Mouse (Mus musculus): ENCODE results near the gene R3hdm2. TPM values are rescaled to one million over a fixed set of nuclear protein-coding genes. Genes with fewer than 3 reads are reported as not detected.

Gene R3hdm2
- polyA plus RNA-seq, 1 experiment, result 135 TPM

DNA sequence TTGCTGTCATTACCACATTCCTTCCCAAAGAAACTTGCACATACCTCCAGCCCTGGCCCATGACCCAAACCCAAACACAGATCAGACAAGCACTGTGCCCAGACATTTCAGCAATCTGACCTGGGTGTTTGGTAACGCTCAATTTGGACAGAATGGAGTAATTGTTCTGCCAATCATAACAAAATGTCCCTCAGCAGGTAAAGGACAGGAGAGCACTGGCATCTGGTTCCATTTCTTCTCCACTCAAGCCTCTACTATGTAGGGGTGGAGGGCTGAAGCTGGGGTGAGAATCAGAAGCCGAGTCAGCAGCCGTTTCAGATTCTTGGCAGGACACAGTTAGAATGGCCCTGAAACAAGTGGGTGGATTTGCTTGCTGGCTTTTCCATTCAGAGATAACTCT, 112.0 kb downstream of the R3hdm2 start:
- no peak overlapping the region for H3K27ac ChIP-seq (ENCODE audit: control insufficient read depth, insufficient read depth, low read length)
- H3K36me3 ChIP-seq (ENCODE audit: control insufficient read depth, insufficient read depth, low read length), result peaks cover 45% of the 10 kb centered on the region
- no peak overlapping the region for H3K4me3 ChIP-seq (ENCODE audit: control insufficient read depth, insufficient read depth, low read length)
- H3K27me3 ChIP-seq (ENCODE audit: control insufficient read depth, insufficient read depth, low read length), result no peaks in the 10 kb centered on the region
- 96% methylated on average over 3 of the region's 3 CpGs for WGBS
- TF ChIP-seq CTCF (IDR thresholded peaks at IDR 0.05; ENCODE audit: borderline replicate concordance, control insufficient read depth, extremely low read depth, insufficient read depth, low read length, poor library complexity) (no peak), POLR2A (IDR thresholded peaks at IDR 0.05; ENCODE audit: control insufficient read depth, extremely low read depth, insufficient read depth, low read length, poor library complexity) (no peak)
- no peaks in the 10 kb centered on the region for H3K4me1 ChIP-seq (replicated peaks; ENCODE audit: control insufficient read depth, insufficient read depth, low read length)
- no peak for DNase-seq

DNA sequence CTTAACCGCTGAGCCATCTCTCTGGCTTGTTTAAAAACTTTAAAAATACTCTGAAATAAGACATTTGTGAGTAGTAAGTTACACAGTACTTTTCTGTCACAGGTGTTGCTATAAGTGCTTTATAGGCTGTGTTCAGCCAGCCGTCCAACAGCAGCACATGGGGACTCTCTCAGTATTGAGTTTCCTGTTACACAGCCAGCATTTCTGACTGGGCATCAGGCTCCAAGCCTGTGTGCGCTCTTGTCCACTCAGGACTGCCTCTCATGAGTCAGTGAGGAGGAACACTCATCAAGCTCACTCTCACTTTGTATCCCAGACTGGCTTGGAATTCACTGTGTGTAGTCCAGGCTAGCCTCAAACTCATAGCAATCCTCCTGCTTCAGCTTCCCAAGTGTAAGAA, 116.0 kb downstream of the R3hdm2 start:
- WGBS, result 94% methylated on average over 3 of the region's 3 CpGs
- no peak overlapping the region for H3K4me3 ChIP-seq (ENCODE audit: control insufficient read depth, insufficient read depth, low read length)
- DNase-seq, result no peak
- TF ChIP-seq CTCF (IDR thresholded peaks at IDR 0.05; ENCODE audit: borderline replicate concordance, control insufficient read depth, extremely low read depth, insufficient read depth, low read length, poor library complexity) (no peak), POLR2A (IDR thresholded peaks at IDR 0.05; ENCODE audit: control insufficient read depth, extremely low read depth, insufficient read depth, low read length, poor library complexity) (no peak)
- no peaks in the 10 kb centered on the region for H3K27me3 ChIP-seq (ENCODE audit: control insufficient read depth, insufficient read depth, low read length)
- no peaks in the 10 kb centered on the region for H3K4me1 ChIP-seq (replicated peaks; ENCODE audit: control insufficient read depth, insufficient read depth, low read length)
- H3K27ac ChIP-seq (ENCODE audit: control insufficient read depth, insufficient read depth, low read length), result no peak overlapping the region
- H3K36me3 ChIP-seq (ENCODE audit: control insufficient read depth, insufficient read depth, low read length), result peaks cover 46% of the 10 kb centered on the region

DNA sequence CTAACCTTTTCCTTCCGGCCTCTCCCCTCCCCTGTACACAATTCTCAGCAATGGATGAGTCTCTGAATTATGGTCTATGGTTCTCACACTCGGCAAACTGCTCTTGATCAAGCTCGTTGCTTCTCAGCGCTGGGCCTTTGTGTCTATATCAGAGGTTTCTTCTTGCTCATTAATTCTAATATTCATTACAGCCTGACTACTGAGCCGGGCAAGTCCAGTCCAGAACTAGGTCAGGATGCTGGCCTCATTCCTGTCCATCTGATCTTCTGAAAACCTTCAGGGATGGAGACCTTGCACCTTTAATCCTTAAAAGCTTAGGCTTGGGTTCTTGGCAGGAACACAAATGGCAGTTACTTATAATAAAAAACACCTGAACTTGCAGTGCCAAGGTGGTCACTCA, 119.4 kb downstream of the R3hdm2 start:
- Histone ChIP-seq H3K36me3 (ENCODE audit: control insufficient read depth, insufficient read depth, low read length) (peaks cover 31% of the 10 kb centered on the region), H3K4me3 (ENCODE audit: control insufficient read depth, insufficient read depth, low read length) (no peak overlapping the region), H3K4me1 (replicated peaks; ENCODE audit: control insufficient read depth, insufficient read depth, low read length) (no peaks in the 10 kb centered on the region), H3K27ac (ENCODE audit: control insufficient read depth, insufficient read depth, low read length) (no peak overlapping the region), H3K27me3 (ENCODE audit: control insufficient read depth, insufficient read depth, low read length) (no peaks in the 10 kb centered on the region)
- WGBS, result 96% methylated on average over 5 of the region's 5 CpGs
- no peak for DNase-seq
- TF ChIP-seq POLR2A (IDR thresholded peaks at IDR 0.05; ENCODE audit: control insufficient read depth, extremely low read depth, insufficient read depth, low read length, poor library complexity) (no peak), CTCF (IDR thresholded peaks at IDR 0.05; ENCODE audit: borderline replicate concordance, control insufficient read depth, extremely low read depth, insufficient read depth, low read length, poor library complexity) (no peak)

DNA sequence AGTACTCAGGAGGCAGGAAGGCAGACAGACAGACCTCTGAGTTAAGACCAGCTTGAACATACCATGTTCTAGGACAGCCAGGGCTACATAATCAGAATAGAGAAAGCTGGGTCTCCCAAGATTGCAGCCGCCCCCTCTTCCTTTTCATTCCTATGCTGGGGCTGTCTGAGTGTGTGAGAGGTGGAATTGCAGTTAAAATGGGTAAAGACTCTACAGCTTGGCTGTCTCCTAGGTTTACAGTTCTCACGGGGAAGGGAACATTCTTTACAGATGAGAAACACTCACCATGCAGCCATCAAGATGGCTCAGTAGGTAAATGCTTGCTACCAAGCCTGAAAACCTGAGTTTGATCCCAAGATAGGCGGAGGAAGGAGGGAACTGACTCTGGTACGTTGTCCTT, 119.9 kb downstream of the R3hdm2 start:
- TF ChIP-seq POLR2A (IDR thresholded peaks at IDR 0.05; ENCODE audit: control insufficient read depth, extremely low read depth, insufficient read depth, low read length, poor library complexity), result no peak
- no peak for TF ChIP-seq CTCF (IDR thresholded peaks at IDR 0.05; ENCODE audit: borderline replicate concordance, control insufficient read depth, extremely low read depth, insufficient read depth, low read length, poor library complexity)
- Histone ChIP-seq H3K27me3 (ENCODE audit: control insufficient read depth, insufficient read depth, low read length) (no peaks in the 10 kb centered on the region), H3K27ac (ENCODE audit: control insufficient read depth, insufficient read depth, low read length) (no peak overlapping the region), H3K4me1 (replicated peaks; ENCODE audit: control insufficient read depth, insufficient read depth, low read length) (no peaks in the 10 kb centered on the region), H3K36me3 (ENCODE audit: control insufficient read depth, insufficient read depth, low read length) (peaks cover 30% of the 10 kb centered on the region), H3K4me3 (ENCODE audit: control insufficient read depth, insufficient read depth, low read length) (no peak overlapping the region)
- WGBS, result 93% methylated on average over 4 of the region's 4 CpGs
- DNase-seq, result no peak

DNA sequence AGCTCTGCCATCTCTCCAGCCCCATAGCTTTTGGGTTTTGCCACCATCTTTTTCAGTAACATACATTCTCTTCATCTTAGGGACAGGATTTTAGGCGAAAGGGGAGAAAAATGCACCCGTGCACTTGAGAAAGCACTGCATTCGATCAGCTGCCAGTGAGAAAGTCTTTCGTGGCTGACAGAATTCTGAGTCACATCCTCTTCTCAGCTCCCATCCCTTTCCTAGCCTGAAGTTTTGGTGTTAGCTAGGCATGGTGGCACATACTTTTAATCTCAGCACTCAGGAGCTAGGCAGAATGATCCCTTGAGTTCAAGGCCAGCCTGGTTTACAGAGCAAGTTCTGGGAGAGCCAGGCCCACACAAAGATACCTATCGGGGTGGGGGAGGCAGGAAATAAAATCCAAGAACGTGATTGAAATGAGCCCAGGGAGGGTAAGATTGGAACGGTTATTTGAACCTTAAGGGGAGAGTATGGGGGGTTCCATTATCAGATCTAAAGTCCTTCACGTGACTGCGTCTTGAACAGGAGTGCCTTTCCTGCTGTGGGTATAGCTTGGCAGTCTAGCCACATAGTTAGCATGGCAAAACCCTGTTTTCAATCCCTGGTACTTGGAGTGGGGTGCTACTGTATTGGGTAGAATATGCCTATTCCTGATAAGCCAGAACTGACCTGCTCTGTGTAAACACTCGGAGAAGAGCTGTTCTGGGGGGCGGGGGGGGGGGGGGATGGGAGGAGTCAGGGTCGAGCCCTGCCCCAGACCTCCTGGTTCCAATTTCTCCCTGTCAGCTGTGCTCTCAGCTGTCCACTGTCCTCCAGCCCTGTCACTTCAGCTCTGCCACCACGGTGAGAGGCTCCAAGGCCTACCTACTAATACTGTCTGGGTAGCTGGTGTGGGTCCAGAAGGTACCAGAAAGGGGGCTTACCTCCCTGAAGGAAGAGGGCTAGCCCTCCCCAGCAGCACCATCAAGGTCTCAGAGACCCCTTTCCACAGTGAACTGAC, 121.1 kb downstream of the R3hdm2 start, which contains the start of gene Stac3:
Gene Stac3 (plus strand): TSS at position 793 of the 1,000 bp plus-strand sequence.
- DNase-seq, result no peak
- Histone ChIP-seq H3K36me3 (ENCODE audit: control insufficient read depth, insufficient read depth, low read length) (peaks cover 21% of the 10 kb centered on the region; the same call in 1 of the 2 replicates), H3K4me1 (replicated peaks; ENCODE audit: control insufficient read depth, insufficient read depth, low read length) (no peaks in the 10 kb centered on the region), H3K4me3 (ENCODE audit: control insufficient read depth, insufficient read depth, low read length) (no peak within 1 kb of the TSS), H3K27ac (ENCODE audit: control insufficient read depth, insufficient read depth, low read length) (no peak within 1 kb of the TSS), H3K27me3 (ENCODE audit: control insufficient read depth, insufficient read depth, low read length) (no peaks in the 10 kb centered on the region)
- TF ChIP-seq POLR2A (IDR thresholded peaks at IDR 0.05; ENCODE audit: control insufficient read depth, extremely low read depth, insufficient read depth, low read length, poor library complexity) (no peak), CTCF (IDR thresholded peaks at IDR 0.05; ENCODE audit: borderline replicate concordance, control insufficient read depth, extremely low read depth, insufficient read depth, low read length, poor library complexity) (no peak)
- whole genome bisulfite sequencing, result 92% methylated on average over 13 of the region's 13 CpGs

DNA sequence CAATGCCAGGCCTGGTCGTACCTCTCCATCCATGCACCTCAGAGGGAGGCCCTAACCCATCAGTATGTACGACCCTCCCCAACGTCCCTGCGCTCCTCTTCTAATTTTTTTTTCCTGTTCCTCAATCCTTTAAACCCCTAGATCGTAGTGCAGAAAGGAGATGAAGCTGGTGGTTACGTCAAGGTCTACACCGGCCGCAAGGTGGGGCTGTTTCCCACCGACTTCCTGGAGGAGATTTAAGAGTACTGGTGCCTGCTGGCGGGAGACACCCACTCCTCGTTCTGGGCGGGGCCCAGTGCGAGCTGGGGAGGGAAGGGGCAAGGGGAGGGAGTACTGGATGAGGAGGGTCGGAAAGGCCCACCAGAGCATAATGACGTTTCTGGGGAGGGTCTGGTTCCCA, 128.1 kb downstream of the R3hdm2 start:
- TF ChIP-seq POLR2A (IDR thresholded peaks at IDR 0.05; ENCODE audit: control insufficient read depth, extremely low read depth, insufficient read depth, low read length, poor library complexity), result no peak
- TF ChIP-seq CTCF (IDR thresholded peaks at IDR 0.05; ENCODE audit: borderline replicate concordance, control insufficient read depth, extremely low read depth, insufficient read depth, low read length, poor library complexity), result peak; percentile 88
- peak; percentile 87 for DNase-seq
- Histone ChIP-seq H3K4me1 (replicated peaks; ENCODE audit: control insufficient read depth, insufficient read depth, low read length) (peaks cover 31% of the 10 kb centered on the region), H3K27ac (ENCODE audit: control insufficient read depth, insufficient read depth, low read length) (no peak overlapping the region), H3K36me3 (ENCODE audit: control insufficient read depth, insufficient read depth, low read length) (no peaks in the 10 kb centered on the region), H3K27me3 (ENCODE audit: control insufficient read depth, insufficient read depth, low read length) (peaks cover 1% of the 10 kb centered on the region; the same call in 1 of the 2 replicates), H3K4me3 (ENCODE audit: control insufficient read depth, insufficient read depth, low read length) (no peak overlapping the region)
- 6% methylated on average over 15 of the region's 15 CpGs for WGBS

Data from thymus, adult 2 months (tissue).